Mouse (Mus musculus): Measurements from ENCODE around the gene Zfp954. TPM values are rescaled to one million over a fixed set of nuclear protein-coding genes. Genes with fewer than 3 reads are reported as not detected.

Gene Zfp954
- 10.7 TPM for polyA plus RNA-seq (2014; fragmentation: Illumina TruSeq; extraction: RNeasy Lipid Tissue Mini Kit (QIAGEN cat#74804); ENCODE audit: insufficient read depth, low read depth, low replicate concordance)

GRCm38 (mm10) chr7:7120921-7121601 lies at the start of gene Zfp954:
Gene Zfp954, minus strand, starts transcription at chr7:7121488.

GRCm38 (mm10) chr7:7136379-7136866 lies 15.1 kb upstream of the Zfp954 start, which contains the start of gene Zfp773:
Gene Zfp773, minus strand, starts transcription at chr7:7136755.

Other genes starting within 250 kb of the Zfp954 start
- not detected for gene Aurkc, start 126.2 kb downstream of the Zfp954 start, polyA plus RNA-seq (2014; fragmentation: Illumina TruSeq; extraction: RNeasy Lipid Tissue Mini Kit (QIAGEN cat#74804); ENCODE audit: insufficient read depth, low read depth, low replicate concordance)
- 0.65 TPM for gene Zfp773, start 15.3 kb upstream of the Zfp954 start, polyA plus RNA-seq (2014; fragmentation: Illumina TruSeq; extraction: RNeasy Lipid Tissue Mini Kit (QIAGEN cat#74804); ENCODE audit: insufficient read depth, low read depth, low replicate concordance)
- gene Zfp418, start 49.8 kb upstream of the Zfp954 start, polyA plus RNA-seq (2014; fragmentation: Illumina TruSeq; extraction: RNeasy Lipid Tissue Mini Kit (QIAGEN cat#74804); ENCODE audit: insufficient read depth, low read depth, low replicate concordance): 1.4 TPM
- 3.9 TPM for gene Zfp772, start 88.5 kb upstream of the Zfp954 start, polyA plus RNA-seq (2014; fragmentation: Illumina TruSeq; extraction: RNeasy Lipid Tissue Mini Kit (QIAGEN cat#74804); ENCODE audit: insufficient read depth, low read depth, low replicate concordance)
- gene Vmn2r29, start 125.8 kb upstream of the Zfp954 start, polyA plus RNA-seq (2014; fragmentation: Illumina TruSeq; extraction: RNeasy Lipid Tissue Mini Kit (QIAGEN cat#74804); ENCODE audit: insufficient read depth, low read depth, low replicate concordance): 0.37 TPM
- gene Gm45844, start 156.8 kb upstream of the Zfp954 start, polyA plus RNA-seq (2014; fragmentation: Illumina TruSeq; extraction: RNeasy Lipid Tissue Mini Kit (QIAGEN cat#74804); ENCODE audit: insufficient read depth, low read depth, low replicate concordance): 3.3 TPM
- gene Clcn4, start 179.4 kb upstream of the Zfp954 start, polyA plus RNA-seq (2014; fragmentation: Illumina TruSeq; extraction: RNeasy Lipid Tissue Mini Kit (QIAGEN cat#74804); ENCODE audit: insufficient read depth, low read depth, low replicate concordance): 20.3 TPM
- gene Vmn2r30, start 216.1 kb upstream of the Zfp954 start, polyA plus RNA-seq (2014; fragmentation: Illumina TruSeq; extraction: RNeasy Lipid Tissue Mini Kit (QIAGEN cat#74804); ENCODE audit: insufficient read depth, low read depth, low replicate concordance): not detected

All from lung, adult 10 weeks (tissue).